Mouse (Mus musculus) heart, embryonic 16.5 days (tissue): ENCODE data around the gene D430041D05Rik. TPM values are rescaled to one million over a fixed set of nuclear protein-coding genes. Genes with fewer than 3 reads are reported as not detected.
"Not testable (repeated sequence)": the region's sequence is repeated elsewhere in the genome, so short reads cannot be mapped to it uniquely, and the experiment has no call there.

Experiments
- ATAC-seq: fragments of 200-750 bp; cut with Nextera tagmentation; replicated peaks from 2 replicates; pipeline ENCODE4 v1.8.0; 2017; ENCODE audit warnings: moderate number of reproducible peaks; ENCODE audit not compliant: insufficient read depth, low FRiP score; ENCODE audit errors: extremely low read depth
- H3K27ac ChIP-seq: fragments of 300-500 bp; sonication (generic); 2 replicates; pipeline ENCODE4 v1.5.1; 2014; ENCODE audit warnings: mild to moderate bottlenecking, low read length, control low read depth, moderate library complexity
- H3K27me3 ChIP-seq: fragments of 300-500 bp; sonication (generic); 2 replicates; pipeline ENCODE4 v1.6.1; 2014; ENCODE audit warnings: low read length, mixed read lengths; ENCODE audit not compliant: control insufficient read depth, insufficient read depth
- H3K36me3 ChIP-seq: fragments of 300-500 bp; sonication (generic); 2 replicates; pipeline ENCODE4 v1.6.1; 2014; ENCODE audit not compliant: control insufficient read depth, insufficient read depth
- H3K4me1 ChIP-seq: fragments of 300-500 bp; sonication (generic); 2 replicates; pipeline ENCODE4 v1.6.1; 2014; ENCODE audit warnings: low read length, mixed read lengths; ENCODE audit not compliant: control insufficient read depth, insufficient read depth
- H3K4me2 ChIP-seq: fragments of 300-500 bp; sonication (generic); 2 replicates; pipeline ENCODE4 v1.6.1; 2014; ENCODE audit warnings: low read depth, mild to moderate bottlenecking, control low read depth, low read length
- H3K4me3 ChIP-seq: fragments of 300-500 bp; sonication (generic); 2 replicates; pipeline ENCODE4 v1.5.1; 2014; ENCODE audit warnings: mild to moderate bottlenecking, control low read depth, low read length
- H3K9ac ChIP-seq: fragments of 300-500 bp; sonication (generic); 2 replicates; pipeline ENCODE4 v1.6.1; 2014; ENCODE audit warnings: low read length, control low read depth
- H3K9me3 ChIP-seq: fragments of 300-500 bp; sonication (generic); replicated peaks from 2 replicates; pipeline ENCODE4 v1.6.1; 2016; ENCODE audit warnings: low read length; ENCODE audit not compliant: control insufficient read depth
- WGBS: fragments of 180-500 bp; shearing (Covaris S2); extraction: QIAGEN DNeasy Blood & Tissue Kit; methylation state at CpG from one replicate; pipeline ENCODE4 v1.1.7; 2014; 5-methylcytosine and 5-hydroxymethylcytosine counted together
- microRNA counts: library from miRNA; unstranded; fragments of <30 nt; microRNA quantifications from one replicate; lab custom pipeline; 2016
- microRNA-seq: library from miRNA; unstranded; fragments of <30 nt; microRNA quantifications from one replicate; pipeline ENCODE4, GENCODE M21; 2017
- polyA plus RNA-seq: library from polyadenylated mRNA; unstranded; fragments of >200 nt; fragmentation: Nextera tagmentation; extraction: Ambion mirVana; gene quantifications from 2 replicates; pipeline ENCODE4 v1.2.1, GENCODE M21; 2015

Gene D430041D05Rik
- polyA plus RNA-seq, 1 experiment from 2014 or later = 0.20 TPM

- WGBS = 5% methylated on average over 3 of the region's 3 CpGs
- Histone ChIP-seq H3K9ac (no peak overlapping the region), H3K36me3 (no peaks in the 10 kb centered on the region), H3K27me3 (no peaks in the 10 kb centered on the region), H3K4me1 (peaks cover 17% of the 10 kb centered on the region), H3K4me3 (no peak overlapping the region; the same call in 1 of the 2 replicates), H3K27ac (peak overlapping the region; percentile 31; the same call in 1 of the 2 replicates), H3K4me2 (no peak overlapping the region), H3K9me3 (no peaks in the 10 kb centered on the region)
- ATAC-seq = peak; percentile 25; the same call in 1 of the 2 replicates
These were observed 312.1 kb downstream of the D430041D05Rik start for GRCm38 (mm10) chr2:104098529-104099230.

- H3K27ac ChIP-seq, ATAC-seq, H3K4me3 ChIP-seq, H3K9ac ChIP-seq, H3K9me3 ChIP-seq, H3K27me3 ChIP-seq, H3K4me2 ChIP-seq, H3K36me3 ChIP-seq: not testable (repeated sequence)
- peaks cover 11% of the 10 kb centered on the region for H3K4me1 ChIP-seq
- 89% methylated on average over 4 of the region's 4 CpGs for WGBS
These were observed 313.4 kb downstream of the D430041D05Rik start for GRCm38 (mm10) chr2:104097396-104097795.

DNA sequence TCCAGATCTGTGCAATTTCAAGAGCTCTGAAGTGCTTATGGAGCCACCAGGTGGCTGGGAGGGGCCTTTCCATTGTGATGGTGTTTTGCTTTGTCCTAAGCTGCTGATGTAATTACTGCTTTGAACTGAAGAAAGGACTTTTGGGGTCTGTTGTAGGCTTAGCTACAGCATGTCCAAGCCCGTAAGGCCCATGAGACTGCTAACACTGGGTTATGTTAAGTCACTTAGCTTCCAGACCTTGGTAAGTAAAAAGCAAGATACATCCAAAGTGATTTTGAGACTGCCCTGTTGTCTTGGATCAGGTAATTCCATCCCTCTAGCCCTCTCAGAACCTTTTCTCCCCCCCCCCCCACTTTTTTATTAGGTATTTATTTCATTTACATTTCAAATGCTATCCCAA, 314.0 kb downstream of the D430041D05Rik start:
- H3K4me3 ChIP-seq = peak overlapping the region; percentile 74
- ATAC-seq = not testable (repeated sequence)

GRCm38 (mm10) chr2:104096256-104096655, 314.6 kb downstream of the D430041D05Rik start:
- Histone ChIP-seq H3K4me1 (peaks cover 11% of the 10 kb centered on the region), H3K36me3 (no peaks in the 10 kb centered on the region), H3K27ac (peak overlapping the region; percentile 88), H3K9me3 (no peaks in the 10 kb centered on the region), H3K27me3 (no peaks in the 10 kb centered on the region), H3K9ac (peak overlapping the region; percentile 74), H3K4me3 (peak overlapping the region; percentile 74), H3K4me2 (peak overlapping the region; percentile 64)
- ATAC-seq = no peak
- WGBS = 21% methylated on average over 10 of the region's 10 CpGs

More for the DNA sequence above, 314.0 kb downstream of the D430041D05Rik start:
- H3K36me3 ChIP-seq, H3K9ac ChIP-seq, H3K27me3 ChIP-seq, H3K9me3 ChIP-seq: not testable (repeated sequence)
- Histone ChIP-seq H3K4me2 (peak overlapping the region; percentile 64), H3K27ac (peak overlapping the region; percentile 39; the same call in 1 of the 2 replicates), H3K4me1 (peaks cover 11% of the 10 kb centered on the region)
- WGBS = 68% methylated on average over 1 of the region's 1 CpGs

DNA sequence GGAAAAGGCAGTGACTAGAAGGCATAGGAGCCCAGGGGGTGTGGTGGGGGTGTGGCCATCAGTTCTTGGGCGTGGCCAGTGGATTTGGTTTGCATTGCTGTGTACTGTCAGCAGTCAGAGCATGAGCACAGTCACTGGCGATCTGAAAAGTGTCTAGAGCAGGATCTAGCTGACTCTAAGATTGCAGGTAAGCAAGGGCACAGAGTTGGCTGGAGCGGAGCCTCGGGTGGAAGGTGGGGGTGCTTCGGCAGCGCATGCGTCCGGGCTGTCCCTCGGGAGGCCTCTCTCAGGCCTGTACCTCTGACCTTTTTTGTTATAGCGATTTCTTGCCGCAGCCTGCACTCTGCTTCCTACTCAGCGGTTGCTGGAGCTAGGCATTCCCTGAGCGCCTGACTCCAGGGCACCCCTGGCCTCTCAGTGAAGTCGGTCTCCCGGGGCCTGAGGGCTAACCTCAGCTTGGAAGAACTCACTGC, 315.0 kb downstream of the D430041D05Rik start, which contains the start of gene Cd59a:
Cd59a (plus strand) TSS at position 61 of the 473 bp plus-strand sequence.
- no peaks in the 10 kb centered on the region for H3K36me3 ChIP-seq
- H3K4me2 ChIP-seq = peak within 1 kb of the TSS; percentile 64
- peak within 1 kb of the TSS; percentile 88 for H3K27ac ChIP-seq
- H3K4me3 ChIP-seq = peak within 1 kb of the TSS; percentile 74
- H3K27me3 ChIP-seq = no peaks in the 10 kb centered on the region
- WGBS = 5% methylated on average over 15 of the region's 15 CpGs
- no peaks in the 10 kb centered on the region for H3K9me3 ChIP-seq
- peak within 1 kb of the TSS; percentile 74 for H3K9ac ChIP-seq
- peak; percentile 91 for ATAC-seq
- H3K4me1 ChIP-seq = peaks cover 11% of the 10 kb centered on the region

DNA sequence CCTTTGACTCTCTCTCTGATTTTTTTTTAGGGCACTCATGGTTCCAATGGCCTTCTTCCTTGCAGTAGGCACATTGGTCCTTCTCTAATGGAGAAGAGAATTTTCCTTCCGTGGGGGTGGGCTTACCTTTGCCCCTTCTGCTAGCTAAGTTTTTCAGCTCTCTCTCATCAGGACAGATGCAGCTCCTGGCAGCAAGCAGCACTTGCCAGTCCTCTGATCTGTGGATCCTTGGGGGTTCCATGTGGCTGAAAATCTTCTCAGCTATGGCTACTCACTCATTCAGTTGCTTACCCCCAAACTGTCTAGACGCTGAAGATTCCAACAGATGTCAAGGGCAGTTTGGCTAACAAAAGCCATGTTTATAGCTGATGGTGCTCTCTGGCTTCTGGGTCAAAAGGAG, 317.5 kb downstream of the D430041D05Rik start:
- 72% methylated on average over 2 of the region's 2 CpGs for WGBS

More for the DNA sequence above, 317.5 kb downstream of the D430041D05Rik start:
- H3K9me3 ChIP-seq = no peaks in the 10 kb centered on the region
- no peak overlapping the region for H3K9ac ChIP-seq
- H3K27me3 ChIP-seq = no peaks in the 10 kb centered on the region
- no peaks in the 10 kb centered on the region for H3K36me3 ChIP-seq
- peaks cover 2% of the 10 kb centered on the region; the same call in 1 of the 2 replicates for H3K4me1 ChIP-seq
- ATAC-seq = no peak
- no peak overlapping the region for H3K27ac ChIP-seq
- H3K4me3 ChIP-seq = no peak overlapping the region
- no peak overlapping the region for H3K4me2 ChIP-seq

MicroRNAs encoded within 50 kb of the gene (microRNA counts, 519-probe panel; counts per million panel counts)
- microRNA mmu-miR-1902 (lab: Ali Mortazavi, UCI) = 893 counts per million, percentile 3 among the panel's probes with 10 or more counts

Small RNA genes within 50 kb of the gene (microRNA-seq; reads per million reads assigned to microRNA genes)
- gene Mir1902 = not detected

Other genes with a start within 250 kb of the D430041D05Rik start
- 33.4 and 37.8 TPM in 2 replicates for gene Hipk3, start 83.4 kb upstream of the D430041D05Rik start, polyA plus RNA-seq
- 46.3 and 54.3 TPM in 2 replicates for gene Cstf3, start 179.5 kb upstream of the D430041D05Rik start, polyA plus RNA-seq